Mouse (Mus musculus): Measurements from ENCODE around the gene Supt3.

Supt3 gene

DNA sequence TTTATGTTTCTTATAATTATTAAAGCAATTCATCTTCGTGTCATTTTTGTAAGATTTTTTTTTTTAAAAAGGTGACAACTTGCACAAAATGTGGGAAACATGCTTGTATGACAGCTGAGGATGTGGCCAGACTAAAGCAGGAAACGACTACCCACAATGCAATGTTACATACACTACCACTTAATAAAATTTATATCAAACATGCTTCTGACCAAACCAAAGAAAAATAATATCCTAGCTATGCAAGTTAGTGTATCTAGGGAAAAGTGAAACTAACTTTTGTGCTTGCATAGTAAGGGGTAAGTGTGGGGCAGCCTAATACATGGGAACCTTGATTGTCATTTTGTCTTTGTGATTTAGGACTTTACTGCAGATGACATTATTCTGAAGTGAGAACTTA, 41.9 kb downstream of the Supt3 start:
- Histone ChIP-seq H3K27me3 (ENCODE audit: control insufficient read depth, insufficient read depth, low read length, poor library complexity, severe bottlenecking) (no peaks in the 10 kb centered on the region), H3K36me3 (ENCODE audit: control insufficient read depth, insufficient read depth, low read length, poor library complexity, severe bottlenecking) (no peaks in the 10 kb centered on the region)
- no peak for DNase-seq (ENCODE audit: low read depth, low spot score)

DNA sequence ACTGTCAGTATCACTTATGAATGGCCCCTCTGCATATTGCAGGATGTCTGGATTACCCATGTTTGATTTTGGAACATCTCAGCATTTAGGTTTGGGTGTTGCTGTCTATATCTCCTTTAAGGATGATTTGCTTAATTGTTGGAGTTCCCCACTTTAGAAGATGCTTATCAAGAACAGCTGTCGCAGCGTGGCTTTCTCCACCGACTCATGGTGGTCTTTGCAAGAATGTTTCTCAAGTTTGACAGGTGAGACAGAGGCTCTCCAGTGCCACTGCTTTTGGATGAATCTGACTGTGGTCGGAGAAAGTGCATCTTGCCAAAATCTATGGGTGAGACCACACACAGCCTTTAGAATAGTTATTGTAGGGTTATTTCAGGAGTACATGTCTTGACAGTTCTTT, 42.9 kb downstream of the Supt3 start:
- Histone ChIP-seq H3K27me3 (ENCODE audit: control insufficient read depth, insufficient read depth, low read length, poor library complexity, severe bottlenecking) (no peaks in the 10 kb centered on the region), H3K36me3 (ENCODE audit: control insufficient read depth, insufficient read depth, low read length, poor library complexity, severe bottlenecking) (no peaks in the 10 kb centered on the region)
- DNase-seq (ENCODE audit: low read depth, low spot score): no peak

DNA sequence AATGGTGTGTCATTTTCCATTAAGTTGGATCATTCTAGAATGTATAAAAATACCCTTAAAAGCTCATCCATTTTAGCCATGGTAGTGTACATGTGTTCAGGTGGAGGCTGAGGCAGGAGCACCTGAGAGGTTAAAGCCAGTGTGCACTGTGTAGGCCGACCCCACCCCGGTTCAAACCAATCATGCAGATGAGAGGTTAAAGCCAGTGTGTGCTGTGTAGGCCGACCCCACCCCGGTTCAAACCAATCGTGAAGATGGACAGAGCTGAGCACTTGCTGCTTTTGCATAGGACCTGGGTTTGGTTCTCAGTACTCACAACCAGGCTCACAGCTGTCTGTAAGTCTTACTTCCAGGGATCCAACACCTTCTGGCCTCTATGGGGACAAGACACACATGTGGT, 45.0 kb downstream of the Supt3 start:
- no peaks in the 10 kb centered on the region for H3K27me3 ChIP-seq (ENCODE audit: control insufficient read depth, insufficient read depth, low read length, poor library complexity, severe bottlenecking)
- DNase-seq (ENCODE audit: low read depth, low spot score): no peak

DNA sequence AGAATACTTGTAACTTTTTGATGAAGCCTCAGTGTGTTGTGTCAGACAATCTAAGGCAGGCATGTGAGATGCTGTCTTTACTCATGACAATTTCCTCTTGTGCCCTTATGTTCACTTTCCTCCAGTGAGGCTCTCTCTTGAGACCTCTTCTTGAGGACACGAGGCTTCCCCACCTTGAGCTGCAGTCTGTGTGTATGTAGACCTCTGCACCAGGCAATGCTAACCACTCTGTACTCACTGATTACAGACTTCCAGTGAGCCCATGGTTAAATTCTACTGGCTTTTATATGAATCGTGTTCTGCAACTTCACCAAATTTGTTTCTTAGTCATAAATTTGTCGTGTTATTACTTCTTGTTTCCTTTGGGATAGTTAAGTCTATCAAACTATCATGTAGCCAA, 50.2 kb downstream of the Supt3 start:
- Histone ChIP-seq H3K27me3 (ENCODE audit: control insufficient read depth, insufficient read depth, low read length, poor library complexity, severe bottlenecking) (no peaks in the 10 kb centered on the region), H3K36me3 (ENCODE audit: control insufficient read depth, insufficient read depth, low read length, poor library complexity, severe bottlenecking) (no peaks in the 10 kb centered on the region)
- no peak for DNase-seq (ENCODE audit: low read depth, low spot score)

More for the DNA sequence above, 45.0 kb downstream of the Supt3 start:
- H3K36me3 ChIP-seq (ENCODE audit: control insufficient read depth, insufficient read depth, low read length, poor library complexity, severe bottlenecking): no peaks in the 10 kb centered on the region

DNA sequence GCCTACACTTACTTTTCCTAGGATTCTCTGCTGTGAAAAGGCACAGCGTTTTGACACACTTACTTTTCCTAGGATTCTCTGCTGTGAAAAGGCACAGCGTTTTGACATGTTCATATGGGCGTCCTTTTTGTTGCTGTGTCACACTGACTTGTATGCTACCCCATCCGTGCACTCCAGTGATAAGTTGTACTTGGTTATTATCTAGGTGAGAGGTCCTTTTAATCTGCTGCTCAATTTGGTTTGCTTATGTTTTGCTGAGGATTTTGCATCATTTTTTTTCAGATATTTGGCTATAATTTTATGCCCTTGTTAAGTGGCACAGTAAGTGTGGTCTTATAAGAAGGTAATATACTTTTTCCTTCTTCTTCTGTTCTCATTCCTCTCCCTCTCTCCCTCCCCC, 51.0 kb downstream of the Supt3 start:
- no peak for DNase-seq (ENCODE audit: low read depth, low spot score)
- Histone ChIP-seq H3K27me3 (ENCODE audit: control insufficient read depth, insufficient read depth, low read length, poor library complexity, severe bottlenecking) (no peaks in the 10 kb centered on the region), H3K36me3 (ENCODE audit: control insufficient read depth, insufficient read depth, low read length, poor library complexity, severe bottlenecking) (no peaks in the 10 kb centered on the region)

DNA sequence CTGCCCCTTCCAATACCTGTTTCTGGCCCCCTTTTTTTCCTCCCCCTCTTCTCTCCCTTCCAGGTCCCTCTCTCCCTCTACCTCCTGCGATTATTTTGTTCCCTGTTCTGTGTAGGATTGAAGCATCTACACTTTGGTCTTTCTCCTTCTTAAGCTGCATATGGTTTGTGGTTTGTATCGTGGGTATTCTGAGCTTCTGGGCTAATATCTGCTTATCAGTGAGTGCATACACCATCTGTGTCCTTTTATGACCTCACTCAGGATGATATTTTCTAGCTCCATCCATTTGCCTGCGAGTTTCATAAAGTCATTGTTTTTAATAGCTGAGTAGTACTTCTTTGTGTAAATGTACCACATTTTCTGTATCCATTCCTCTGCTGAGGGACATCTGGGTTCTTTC, 52.6 kb downstream of the Supt3 start:
- no peak for DNase-seq (ENCODE audit: low read depth, low spot score)
- H3K27me3 ChIP-seq (ENCODE audit: control insufficient read depth, insufficient read depth, low read length, poor library complexity, severe bottlenecking): no peaks in the 10 kb centered on the region
- no peaks in the 10 kb centered on the region for H3K36me3 ChIP-seq (ENCODE audit: control insufficient read depth, insufficient read depth, low read length, poor library complexity, severe bottlenecking)

DNA sequence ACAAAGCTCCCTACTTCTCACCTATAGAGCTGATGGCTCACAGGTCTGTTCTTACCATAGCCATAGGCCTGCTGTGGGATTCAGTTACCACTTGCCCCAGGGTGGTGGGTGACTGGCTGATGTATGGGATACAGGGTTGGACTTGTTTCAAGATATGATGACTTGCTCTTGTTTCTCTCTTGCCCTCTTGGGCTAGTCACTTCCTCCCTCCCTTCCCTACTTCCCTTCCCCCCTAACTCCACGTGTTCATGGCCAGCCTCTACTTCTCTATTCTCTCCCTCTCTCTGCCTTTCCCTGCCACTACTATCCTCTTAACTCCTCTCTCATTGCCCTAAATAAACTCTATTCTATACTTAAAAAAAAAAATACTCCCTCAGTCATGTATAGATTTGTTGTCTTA, 54.2 kb downstream of the Supt3 start:
- no peaks in the 10 kb centered on the region for H3K36me3 ChIP-seq (ENCODE audit: control insufficient read depth, insufficient read depth, low read length, poor library complexity, severe bottlenecking)
- DNase-seq (ENCODE audit: low read depth, low spot score): no peak
- H3K27me3 ChIP-seq (ENCODE audit: control insufficient read depth, insufficient read depth, low read length, poor library complexity, severe bottlenecking): no peaks in the 10 kb centered on the region

DNA sequence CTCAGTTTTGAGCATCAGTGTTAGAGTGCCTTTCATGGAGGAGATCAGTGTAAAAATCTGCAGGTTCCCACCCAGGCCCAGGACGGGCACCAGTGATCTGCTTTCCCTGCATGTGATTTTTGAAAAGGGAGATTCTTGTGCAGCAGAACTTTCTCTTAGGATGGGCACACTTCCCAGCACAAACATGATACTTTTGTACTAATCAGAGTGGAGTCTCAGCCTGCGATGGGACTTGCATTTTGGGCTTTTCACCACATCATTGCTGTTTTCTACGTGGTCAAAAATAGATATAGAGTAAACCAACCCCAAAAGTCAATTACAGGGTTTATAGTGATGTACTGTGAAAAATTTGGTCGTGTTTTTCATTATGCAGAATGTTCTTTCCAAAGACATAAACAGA, 65.2 kb downstream of the Supt3 start:
- H3K27me3 ChIP-seq (ENCODE audit: control insufficient read depth, insufficient read depth, low read length, poor library complexity, severe bottlenecking): no peaks in the 10 kb centered on the region
- DNase-seq (ENCODE audit: low read depth, low spot score): no peak
- H3K36me3 ChIP-seq (ENCODE audit: control insufficient read depth, insufficient read depth, low read length, poor library complexity, severe bottlenecking): no peaks in the 10 kb centered on the region

DNA sequence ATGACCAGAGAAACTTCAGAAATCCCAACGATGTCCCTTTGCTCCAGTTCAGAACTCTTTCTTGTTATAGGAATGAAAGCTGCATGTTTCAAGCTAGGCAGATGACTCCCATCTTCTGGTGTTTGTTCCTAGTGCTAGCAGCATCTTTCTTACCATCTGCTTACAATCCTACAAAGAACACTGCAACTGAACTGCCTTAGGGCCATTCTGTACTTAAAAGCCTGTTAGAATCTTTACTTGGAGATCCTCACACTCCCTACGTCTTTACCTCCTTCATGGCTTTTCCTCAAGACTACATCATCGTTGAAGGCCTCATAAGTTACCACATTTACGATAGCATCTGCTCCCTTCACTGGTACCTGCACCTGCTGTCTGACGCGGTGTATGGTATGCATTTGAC, 86.2 kb downstream of the Supt3 start:
- no peak for DNase-seq (ENCODE audit: low read depth, low spot score)
- Histone ChIP-seq H3K27me3 (ENCODE audit: control insufficient read depth, insufficient read depth, low read length, poor library complexity, severe bottlenecking) (no peaks in the 10 kb centered on the region), H3K36me3 (ENCODE audit: control insufficient read depth, insufficient read depth, low read length, poor library complexity, severe bottlenecking) (no peaks in the 10 kb centered on the region)

DNA sequence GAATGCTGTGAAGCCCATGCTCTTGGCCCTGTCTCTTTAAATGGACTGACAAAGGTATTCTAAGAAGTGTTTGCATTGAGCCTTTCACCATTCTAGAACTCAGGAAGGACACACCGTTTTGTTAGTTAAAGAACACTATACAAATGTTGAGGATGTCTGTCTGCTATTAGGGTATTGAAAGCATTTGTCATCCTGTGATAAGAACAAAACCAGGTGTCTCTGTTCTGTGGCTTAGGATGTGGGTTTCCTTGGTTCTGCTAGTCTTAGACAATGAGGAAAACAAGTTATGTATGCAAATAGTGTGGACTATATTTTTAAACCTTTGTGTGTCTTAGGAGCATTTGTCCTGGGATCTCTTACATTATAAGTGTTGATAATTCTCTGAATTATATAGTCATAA, 116.6 kb downstream of the Supt3 start:
- Histone ChIP-seq H3K27me3 (ENCODE audit: control insufficient read depth, insufficient read depth, low read length, poor library complexity, severe bottlenecking) (no peaks in the 10 kb centered on the region), H3K36me3 (ENCODE audit: control insufficient read depth, insufficient read depth, low read length, poor library complexity, severe bottlenecking) (no peaks in the 10 kb centered on the region)
- DNase-seq (ENCODE audit: low read depth, low spot score): no peak

DNA sequence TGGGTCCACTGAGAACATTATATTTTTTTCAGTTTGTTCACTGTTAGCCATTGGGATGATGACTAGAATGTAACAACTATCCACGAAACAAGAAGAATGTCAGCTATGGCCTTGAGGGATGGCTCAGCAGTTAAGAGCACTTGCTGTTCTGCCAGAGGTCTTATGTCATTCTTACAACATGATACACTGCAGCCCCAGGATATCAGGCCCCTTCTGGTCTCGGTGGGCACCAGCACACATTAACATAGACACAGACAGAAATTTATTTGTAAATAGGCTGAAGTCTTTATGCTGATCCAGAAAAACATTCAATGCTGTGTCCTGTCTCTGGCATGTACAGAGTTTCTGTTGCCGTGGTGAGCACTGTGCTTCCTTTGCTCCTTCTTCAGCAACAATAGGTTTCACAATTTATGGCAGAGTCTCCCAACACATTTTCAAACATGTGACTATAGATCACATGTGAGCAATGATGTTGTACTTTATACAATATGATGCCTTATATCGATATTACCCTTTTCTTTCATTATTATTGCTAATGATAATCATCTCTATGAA, 166.7 kb downstream of the Supt3 start:
- no peaks in the 10 kb centered on the region; the same call in 1 of the 2 replicates for H3K36me3 ChIP-seq (ENCODE audit: control insufficient read depth, insufficient read depth, low read length, poor library complexity, severe bottlenecking)
- H3K27me3 ChIP-seq (ENCODE audit: control insufficient read depth, insufficient read depth, low read length, poor library complexity, severe bottlenecking): no peaks in the 10 kb centered on the region
- DNase-seq (ENCODE audit: low read depth, low spot score): no peak

DNA sequence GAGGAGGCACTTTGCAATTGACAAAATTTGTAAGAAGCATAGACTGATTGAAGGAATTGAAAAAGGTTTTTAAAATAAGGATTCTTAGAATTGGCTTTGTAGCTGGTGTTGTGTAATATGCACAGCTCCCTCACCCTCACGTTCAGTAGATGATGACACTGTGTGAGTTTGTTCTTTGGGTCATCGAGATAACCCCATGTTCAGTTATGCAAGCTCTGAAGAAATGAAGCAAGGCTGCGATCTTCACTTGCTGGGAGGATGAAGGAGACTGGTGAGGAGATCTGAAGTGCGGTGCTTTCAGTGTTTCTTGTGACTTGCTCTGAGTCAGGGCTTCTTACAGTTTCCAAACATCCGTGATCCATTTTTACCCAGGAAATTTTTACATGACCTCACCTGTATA, 168.4 kb downstream of the Supt3 start:
- Histone ChIP-seq H3K27me3 (ENCODE audit: control insufficient read depth, insufficient read depth, low read length, poor library complexity, severe bottlenecking) (no peaks in the 10 kb centered on the region), H3K36me3 (ENCODE audit: control insufficient read depth, insufficient read depth, low read length, poor library complexity, severe bottlenecking) (no peaks in the 10 kb centered on the region; the same call in 1 of the 2 replicates)
- no peak for DNase-seq (ENCODE audit: low read depth, low spot score)

DNA sequence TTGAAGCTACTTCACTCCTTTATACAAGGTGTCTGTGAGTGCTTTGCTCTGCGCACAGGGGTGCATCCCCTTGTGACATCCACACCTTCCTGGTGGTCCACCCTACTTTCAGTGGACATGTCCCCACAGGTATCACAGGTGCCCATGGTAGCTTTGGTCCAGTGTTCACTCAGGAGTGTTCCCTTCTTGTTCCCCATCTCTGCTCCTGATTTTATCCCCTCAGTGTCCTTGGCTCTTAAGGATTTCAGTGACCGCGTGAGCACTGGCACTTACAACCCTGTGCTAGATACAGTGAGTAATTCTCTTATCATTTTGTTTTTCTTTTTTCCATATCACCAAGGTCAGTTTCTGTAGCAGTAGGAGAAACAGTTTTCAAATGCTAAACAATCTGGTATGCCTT, 171.4 kb downstream of the Supt3 start:
- no peaks in the 10 kb centered on the region; the same call in 1 of the 2 replicates for H3K36me3 ChIP-seq (ENCODE audit: control insufficient read depth, insufficient read depth, low read length, poor library complexity, severe bottlenecking)
- H3K27me3 ChIP-seq (ENCODE audit: control insufficient read depth, insufficient read depth, low read length, poor library complexity, severe bottlenecking): no peaks in the 10 kb centered on the region
- no peak for DNase-seq (ENCODE audit: low read depth, low spot score)

DNA sequence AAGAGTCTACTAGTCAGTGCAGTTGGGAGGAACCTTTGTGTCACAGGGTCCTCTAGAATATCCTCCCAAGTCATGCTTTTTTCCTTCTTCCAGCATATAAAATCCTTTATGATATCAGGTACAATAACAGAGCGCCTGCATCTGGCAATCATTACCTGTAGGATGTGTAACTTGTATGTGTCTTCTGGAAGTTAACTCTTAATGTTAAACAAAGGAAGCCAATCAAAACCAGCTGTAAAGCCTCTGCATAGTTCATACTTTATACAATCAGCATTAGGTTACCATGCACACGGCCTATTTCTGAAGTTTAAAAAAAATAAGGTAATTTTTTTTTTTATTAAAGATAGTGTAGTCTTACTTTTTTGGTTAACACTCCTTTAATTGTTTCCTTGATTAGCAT, 179.7 kb downstream of the Supt3 start:
- DNase-seq (ENCODE audit: low read depth, low spot score): no peak
- no peaks in the 10 kb centered on the region for H3K36me3 ChIP-seq (ENCODE audit: control insufficient read depth, insufficient read depth, low read length, poor library complexity, severe bottlenecking)
- no peaks in the 10 kb centered on the region for H3K27me3 ChIP-seq (ENCODE audit: control insufficient read depth, insufficient read depth, low read length, poor library complexity, severe bottlenecking)

DNA sequence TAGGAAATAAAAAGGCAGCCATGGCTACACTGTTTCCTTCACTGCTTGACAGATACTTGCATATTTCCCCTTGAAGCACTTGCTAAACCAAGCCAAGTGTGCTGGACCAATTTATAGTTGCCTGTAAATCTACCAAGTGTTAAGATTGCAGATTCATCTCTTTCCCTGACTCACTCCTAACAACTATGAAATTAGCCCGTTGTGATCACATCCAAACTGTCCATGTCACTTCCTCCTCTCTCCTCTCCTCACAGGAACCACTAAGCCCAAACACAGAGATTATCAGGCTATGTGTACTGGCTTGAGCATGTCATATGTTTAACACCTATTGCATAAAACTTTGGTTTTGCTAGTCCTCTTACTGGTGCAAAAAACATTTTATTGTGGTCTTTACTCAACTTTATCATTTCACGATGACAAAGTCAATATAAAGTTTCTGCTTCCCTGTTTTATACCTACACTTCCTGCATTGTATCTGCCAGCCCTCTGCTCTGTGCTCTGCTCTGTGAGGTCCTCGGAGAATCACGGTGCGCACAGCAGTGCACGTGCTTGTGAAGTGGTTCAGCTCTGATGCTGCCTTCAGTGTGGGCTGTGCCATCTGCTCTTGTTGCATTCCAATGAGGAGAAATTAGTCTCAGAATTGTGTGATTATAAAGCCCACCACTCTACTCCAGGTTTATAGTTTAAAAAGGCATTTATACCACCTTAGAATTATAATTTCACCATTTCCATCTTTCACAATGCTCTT, 186.3 kb downstream of the Supt3 start:
- H3K36me3 ChIP-seq (ENCODE audit: control insufficient read depth, insufficient read depth, low read length, poor library complexity, severe bottlenecking): no peaks in the 10 kb centered on the region; the same call in 1 of the 2 replicates

DNA sequence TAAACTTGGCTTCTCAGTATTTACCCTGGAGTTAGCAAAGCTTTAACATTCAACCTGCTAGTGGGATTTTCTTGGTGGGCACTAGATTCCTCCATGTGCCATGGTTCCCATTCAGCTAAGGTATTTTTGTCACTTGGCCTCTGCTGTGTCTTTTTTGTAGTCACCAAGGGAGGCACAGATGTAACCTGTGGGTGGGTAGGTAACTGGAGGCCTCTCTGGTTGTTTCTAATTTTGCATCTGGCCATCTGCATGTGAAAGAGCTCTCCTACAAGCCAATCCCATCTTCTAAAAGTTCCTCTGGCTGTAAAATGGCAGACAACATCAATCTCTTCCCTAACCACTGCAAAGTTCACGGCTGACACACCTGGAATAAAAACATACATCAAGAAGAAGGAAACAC, 190.2 kb downstream of the Supt3 start:
- Histone ChIP-seq H3K36me3 (ENCODE audit: control insufficient read depth, insufficient read depth, low read length, poor library complexity, severe bottlenecking) (no peaks in the 10 kb centered on the region; the same call in 1 of the 2 replicates), H3K27me3 (ENCODE audit: control insufficient read depth, insufficient read depth, low read length, poor library complexity, severe bottlenecking) (no peaks in the 10 kb centered on the region)
- DNase-seq (ENCODE audit: low read depth, low spot score): no peak

More for the DNA sequence above, 186.3 kb downstream of the Supt3 start:
- DNase-seq (ENCODE audit: low read depth, low spot score): no peak
- no peaks in the 10 kb centered on the region for H3K27me3 ChIP-seq (ENCODE audit: control insufficient read depth, insufficient read depth, low read length, poor library complexity, severe bottlenecking)

All from splenic B cell, adult 2 months (primary cell).